Mouse (Mus musculus): Measurements from ENCODE around the gene Hs3st3a1. TPM values are rescaled to one million over a fixed set of nuclear protein-coding genes. Genes with fewer than 3 reads are reported as not detected.

Hs3st3a1 gene
- polyA plus RNA-seq, 1 experiment from 2014 or later = 3.4 TPM

DNA sequence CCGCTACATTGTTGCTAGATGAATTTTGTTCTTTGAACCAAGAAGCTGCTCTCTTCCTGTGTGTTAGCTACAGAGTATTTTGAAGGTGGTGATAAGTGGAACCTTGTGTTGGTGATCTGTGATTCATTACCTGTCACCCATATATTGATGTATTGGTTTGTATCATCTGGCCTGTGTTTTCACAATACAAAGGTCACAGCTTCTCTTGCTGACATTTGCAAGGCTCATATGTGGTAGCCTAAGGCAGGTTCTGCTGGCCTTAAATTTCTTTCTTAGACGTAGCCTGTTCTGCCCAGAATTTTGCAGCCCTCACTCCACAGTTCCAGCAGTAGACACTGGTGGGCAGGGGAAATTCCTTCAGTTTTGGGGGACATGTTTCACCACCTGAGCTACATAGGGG, 125.3 kb downstream of the Hs3st3a1 start:
- Histone ChIP-seq H3K27ac (ENCODE audit: low read depth, low read length) (no peak overlapping the region), H3K36me3 (ENCODE audit: control insufficient read depth, insufficient read depth, low read length) (no peaks in the 10 kb centered on the region), H3K9ac (ENCODE audit: low read length) (no peak overlapping the region), H3K27me3 (ENCODE audit: control insufficient read depth, insufficient read depth, low read length) (no peaks in the 10 kb centered on the region), H3K4me3 (ENCODE audit: low read depth, low read length) (no peak overlapping the region), H3K9me3 (ENCODE audit: control insufficient read depth, low read length) (no peaks in the 10 kb centered on the region), H3K4me1 (ENCODE audit: control insufficient read depth, insufficient read depth, low read length) (no peaks in the 10 kb centered on the region), H3K4me2 (no peak overlapping the region)
- ATAC-seq (ENCODE audit: low FRiP score) = no peak
- WGBS = 84% methylated on average over 2 of the region's 2 CpGs
- no peak for DNase-seq (ENCODE audit: low spot score, missing footprints)

DNA sequence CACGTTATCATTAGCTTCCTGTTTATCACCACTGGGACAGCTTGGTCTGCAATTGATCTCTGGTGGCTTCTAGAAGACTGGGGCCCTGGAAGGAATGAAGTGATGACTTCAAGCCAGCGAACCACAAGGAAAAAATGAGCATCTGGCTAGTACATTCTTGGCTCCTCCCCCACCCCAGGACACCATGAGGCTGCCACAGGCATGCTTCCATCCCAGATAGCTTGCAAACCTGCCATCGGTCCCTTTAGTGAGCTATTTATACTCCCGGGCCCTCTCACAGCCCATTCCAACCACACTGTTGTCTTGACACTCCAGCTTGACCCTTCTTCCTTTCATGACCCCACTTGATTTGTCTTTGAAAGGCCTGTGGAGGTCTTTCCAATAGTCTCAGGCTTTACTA, 127.6 kb downstream of the Hs3st3a1 start:
- Histone ChIP-seq H3K9ac (ENCODE audit: low read length) (no peak overlapping the region), H3K27me3 (ENCODE audit: control insufficient read depth, insufficient read depth, low read length) (no peaks in the 10 kb centered on the region), H3K9me3 (ENCODE audit: control insufficient read depth, low read length) (no peaks in the 10 kb centered on the region), H3K27ac (ENCODE audit: low read depth, low read length) (no peak overlapping the region), H3K4me3 (ENCODE audit: low read depth, low read length) (no peak overlapping the region), H3K4me2 (no peak overlapping the region), H3K4me1 (ENCODE audit: control insufficient read depth, insufficient read depth, low read length) (no peaks in the 10 kb centered on the region), H3K36me3 (ENCODE audit: control insufficient read depth, insufficient read depth, low read length) (no peaks in the 10 kb centered on the region)
- WGBS = 60% methylated on average over 4 of the region's 4 CpGs
- no peak for DNase-seq (ENCODE audit: low spot score, missing footprints)
- ATAC-seq (ENCODE audit: low FRiP score) = no peak

Other genes with a start within 250 kb of the Hs3st3a1 start
- 1.7 TPM in 2 replicates for gene F930015N05Rik, start 1.3 kb downstream of the Hs3st3a1 start, polyA plus RNA-seq (2014; fragmentation: Nextera tagmentation; extraction: Ambion mirVana)

All from midbrain, embryonic 11.5 days (tissue).